Mouse (Mus musculus): ENCODE data around the gene Dagla. TPM values are rescaled to one million over a fixed set of nuclear protein-coding genes. Genes with fewer than 3 reads are reported as not detected.

Dagla gene
- total RNA-seq, 2 experiments from 2014 or later = not detected

- no peak for ATAC-seq (replicated peaks; ENCODE audit: low FRiP score, low TSS enrichment, poor library complexity, severe bottlenecking)
Observed at GRCm38 (mm10) chr19:10312072-10312471, 7.4 kb upstream of the Dagla start.

DNA sequence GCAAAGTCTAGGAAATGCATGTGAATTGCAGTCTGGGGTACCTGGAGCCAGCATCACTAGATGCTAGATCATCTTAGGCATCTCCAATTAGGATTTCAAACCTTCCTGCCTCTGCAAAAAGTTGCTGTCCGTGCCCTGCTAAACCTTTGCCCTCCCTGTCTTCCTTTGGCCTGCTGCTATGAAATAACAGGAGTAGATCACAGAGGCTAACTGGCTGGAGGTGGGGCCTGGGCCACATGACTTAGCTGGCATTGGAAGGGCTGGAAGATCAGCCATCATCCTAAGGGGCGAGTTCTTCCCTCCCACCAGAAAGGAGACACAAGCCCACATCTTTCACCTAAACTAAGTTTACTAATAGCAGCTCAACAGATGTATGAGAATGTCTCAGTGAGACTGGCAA, 4.3 kb upstream of the Dagla start:
- no peak for ATAC-seq (replicated peaks; ENCODE audit: low FRiP score, low TSS enrichment, poor library complexity, severe bottlenecking)

DNA sequence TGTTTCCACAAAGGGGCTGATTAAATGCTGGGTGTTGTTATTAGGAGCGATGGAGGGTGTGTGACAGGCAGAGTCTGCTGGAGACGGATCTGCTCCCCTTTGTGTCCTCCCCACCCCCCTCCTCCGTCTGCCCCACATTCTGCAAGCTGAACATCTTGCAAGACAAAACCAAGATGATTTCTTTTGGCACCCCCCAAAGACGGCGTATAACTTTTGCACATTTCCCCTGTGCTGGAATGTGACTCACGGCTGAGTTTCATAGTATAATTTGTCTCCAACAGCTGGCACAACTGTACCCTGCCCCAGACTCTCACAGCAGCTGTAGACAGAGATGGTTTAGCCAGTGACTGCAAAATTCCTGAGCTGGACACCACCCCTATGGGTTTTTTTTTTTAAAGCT, 3.3 kb upstream of the Dagla start:
- ATAC-seq (replicated peaks; ENCODE audit: low FRiP score, low TSS enrichment, poor library complexity, severe bottlenecking) = no peak

DNA sequence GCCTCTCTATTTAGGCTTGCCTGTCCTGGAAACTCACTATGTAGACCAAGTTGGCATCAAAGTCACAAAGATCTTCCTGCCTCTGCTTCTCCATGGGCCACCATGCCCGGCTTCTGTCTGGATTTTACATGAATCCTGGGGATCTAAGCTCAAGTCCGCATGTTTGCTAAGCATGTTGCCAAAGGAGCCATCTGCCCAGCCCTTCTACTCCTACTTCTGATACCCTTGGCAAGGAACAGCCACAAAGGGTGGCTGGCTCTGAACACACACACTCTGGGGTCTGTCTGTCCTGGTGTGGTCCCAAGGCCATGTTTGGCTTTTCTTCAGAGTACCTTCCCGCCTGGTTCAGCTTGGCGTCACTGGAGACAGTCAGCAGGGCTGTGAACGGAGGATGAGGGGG, 2.7 kb upstream of the Dagla start:
- no peak for ATAC-seq (replicated peaks; ENCODE audit: low FRiP score, low TSS enrichment, poor library complexity, severe bottlenecking)

DNA sequence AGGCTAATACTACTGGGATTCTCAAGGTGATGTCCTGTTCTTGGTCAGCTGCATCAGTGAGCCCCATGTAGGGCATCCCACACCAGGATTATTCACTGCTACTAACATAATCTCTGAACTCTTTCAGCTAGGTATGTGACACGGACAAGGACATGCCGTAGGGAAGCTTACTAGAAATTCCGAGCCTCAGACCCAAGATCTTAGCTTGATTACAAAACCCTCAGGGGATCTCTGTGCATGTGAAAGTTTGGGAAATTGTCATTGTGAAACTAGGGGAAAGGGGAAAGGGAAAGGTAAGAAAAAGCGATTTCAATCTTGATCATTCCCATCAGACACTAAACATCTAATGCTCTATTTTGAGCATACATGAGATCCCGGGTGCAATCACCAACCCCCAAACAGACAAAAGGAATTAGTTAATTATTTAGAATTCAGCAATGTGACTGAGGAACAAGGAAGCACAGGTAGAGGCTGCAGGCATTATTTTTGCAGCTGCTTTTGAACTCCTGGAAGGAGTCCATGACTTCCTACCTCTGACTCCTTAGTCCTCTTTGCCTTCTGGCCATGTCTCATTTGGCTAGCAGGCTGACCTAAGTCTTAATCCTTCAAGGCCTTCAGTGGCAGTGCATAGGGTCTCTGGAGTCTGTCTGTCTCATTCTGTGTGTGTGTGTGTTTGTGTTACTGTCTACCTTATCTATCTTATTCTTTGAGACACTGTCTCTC, 2.0 kb upstream of the Dagla start:
- ATAC-seq (replicated peaks; ENCODE audit: low FRiP score, low TSS enrichment, poor library complexity, severe bottlenecking) = no peak

DNA sequence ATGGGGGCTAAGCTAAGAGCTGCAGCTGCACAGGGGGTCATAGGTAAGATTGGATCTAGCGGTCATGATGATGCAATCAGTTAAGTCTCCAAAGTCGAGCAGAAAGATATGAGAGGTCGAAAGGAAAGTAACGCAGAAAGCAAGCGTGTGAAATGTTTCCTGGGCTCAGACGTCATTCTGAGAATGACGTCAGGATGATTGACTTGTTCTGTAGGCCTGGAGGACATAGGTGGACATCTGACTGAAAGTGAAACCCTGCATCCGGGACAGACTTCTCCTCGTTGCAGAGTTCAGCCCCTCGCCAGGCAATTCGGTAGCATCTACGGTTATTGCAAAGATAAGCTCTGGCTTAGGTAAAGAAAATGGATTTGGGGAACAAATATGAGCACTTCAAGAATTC, 963 bp upstream of the Dagla start:
- no peak for ATAC-seq (replicated peaks; ENCODE audit: low FRiP score, low TSS enrichment, poor library complexity, severe bottlenecking)

DNA sequence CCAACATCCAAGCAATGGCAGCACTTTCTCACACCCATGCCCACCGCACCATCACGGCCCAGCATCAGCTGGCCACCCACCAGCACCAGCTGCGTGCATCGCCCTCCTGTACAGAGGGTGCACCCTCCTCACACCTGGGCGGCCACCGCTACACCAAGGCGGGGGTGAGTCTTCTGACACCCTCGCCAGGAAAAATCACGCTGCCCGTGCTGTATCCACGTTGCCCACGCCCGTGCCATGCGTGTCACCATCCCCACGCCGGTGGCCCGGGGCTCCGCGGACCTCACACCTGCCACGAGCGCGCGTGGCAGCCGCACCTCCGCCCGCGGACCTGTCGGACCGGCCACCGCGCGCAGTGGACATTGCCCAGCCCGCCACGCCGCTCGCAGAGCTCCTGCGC, 282 bp downstream of the Dagla start:
- ATAC-seq (replicated peaks; ENCODE audit: low FRiP score, low TSS enrichment, poor library complexity, severe bottlenecking) = no peak

GRCm38 (mm10) chr19:10302852-10303251, 1.8 kb downstream of the Dagla start:
- ATAC-seq (replicated peaks; ENCODE audit: low FRiP score, low TSS enrichment, poor library complexity, severe bottlenecking) = no peak

DNA sequence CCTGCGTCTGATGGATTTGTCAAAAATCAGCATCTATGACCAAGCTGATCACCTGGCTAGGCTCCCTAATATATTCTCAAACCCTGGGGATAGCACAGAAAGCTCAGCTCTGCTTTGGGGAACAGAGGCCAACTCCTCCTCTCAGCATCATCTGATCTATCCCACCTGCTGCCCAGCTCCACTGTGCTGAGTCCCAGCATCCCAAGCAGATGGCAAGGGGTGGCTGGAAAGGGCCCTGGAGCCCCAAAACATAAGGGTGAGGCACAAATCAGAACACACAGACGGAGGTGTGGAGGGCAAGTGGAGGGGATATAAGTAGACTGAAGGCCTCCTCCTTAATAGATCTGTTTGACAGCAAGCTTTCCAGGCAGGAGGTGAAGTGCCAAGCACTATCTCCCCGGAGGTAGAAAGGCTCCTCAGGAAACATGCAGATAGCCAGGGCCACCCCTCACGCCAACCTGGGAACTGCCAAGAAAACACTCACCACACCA, 2.8 kb downstream of the Dagla start:
- ATAC-seq (replicated peaks; ENCODE audit: low FRiP score, low TSS enrichment, poor library complexity, severe bottlenecking) = no peak

- ATAC-seq (replicated peaks; ENCODE audit: low FRiP score, low TSS enrichment, poor library complexity, severe bottlenecking) = no peak
Observed at GRCm38 (mm10) chr19:10301263-10301662, 3.4 kb downstream of the Dagla start.

- no peak for ATAC-seq (replicated peaks; ENCODE audit: low FRiP score, low TSS enrichment, poor library complexity, severe bottlenecking)
Observed at GRCm38 (mm10) chr19:10300809-10301208, 3.9 kb downstream of the Dagla start.

- no peak for ATAC-seq (replicated peaks; ENCODE audit: low FRiP score, low TSS enrichment, poor library complexity, severe bottlenecking)
Observed at GRCm38 (mm10) chr19:10298268-10298667, 6.4 kb downstream of the Dagla start.

DNA sequence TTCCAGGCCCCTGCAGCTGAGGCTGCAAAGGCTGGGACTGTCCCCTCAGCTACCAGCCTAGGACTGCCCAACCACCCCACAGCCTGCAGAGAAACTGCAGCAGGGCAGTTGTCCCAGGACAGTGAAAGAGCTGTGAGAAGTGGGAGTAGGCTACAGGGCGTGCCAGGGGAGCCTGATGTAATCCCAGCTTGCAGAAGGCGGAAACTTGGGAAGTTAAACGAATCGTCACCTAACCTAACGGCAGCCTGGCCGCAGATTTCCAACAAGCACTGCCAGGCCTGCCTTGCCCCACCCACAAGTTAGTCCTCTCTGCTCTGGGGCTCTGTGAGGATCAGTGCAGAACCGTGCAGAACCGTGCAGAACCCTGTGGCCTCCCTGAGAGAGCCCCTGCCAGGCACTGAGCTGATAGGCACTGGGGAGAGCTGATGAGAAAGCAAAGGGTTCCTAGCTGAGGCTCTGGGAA, 7.6 kb downstream of the Dagla start:
- no peak for ATAC-seq (replicated peaks; ENCODE audit: low FRiP score, low TSS enrichment, poor library complexity, severe bottlenecking)

- no peak for ATAC-seq (replicated peaks; ENCODE audit: low FRiP score, low TSS enrichment, poor library complexity, severe bottlenecking)
Observed at GRCm38 (mm10) chr19:10296306-10296705, 8.4 kb downstream of the Dagla start.

- ATAC-seq (replicated peaks; ENCODE audit: low FRiP score, low TSS enrichment, poor library complexity, severe bottlenecking) = no peak
Observed at GRCm38 (mm10) chr19:10294631-10295562, 9.8 kb downstream of the Dagla start.

DNA sequence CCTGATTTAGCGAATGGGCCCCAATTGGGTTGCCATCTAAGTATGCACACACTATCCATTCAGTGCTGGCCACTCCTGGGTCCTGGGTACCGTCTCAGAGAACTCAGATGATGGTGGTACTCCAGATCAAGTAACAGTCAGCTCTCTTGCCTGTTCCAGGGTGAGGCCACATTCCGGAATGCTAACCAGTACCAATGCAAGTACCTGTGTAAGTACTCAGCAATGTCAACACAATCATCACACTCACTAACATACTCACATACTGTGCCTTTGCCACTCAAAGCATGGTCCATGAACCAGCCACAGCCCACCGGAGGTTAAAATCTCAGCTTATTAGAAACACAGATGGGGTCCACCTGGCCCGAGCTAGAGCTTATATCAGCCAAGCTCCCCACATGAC, 10.7 kb downstream of the Dagla start:
- no peak for ATAC-seq (replicated peaks; ENCODE audit: low FRiP score, low TSS enrichment, poor library complexity, severe bottlenecking)

GRCm38 (mm10) chr19:10291896-10292490, 12.7 kb downstream of the Dagla start:
- no peak for ATAC-seq (replicated peaks; ENCODE audit: low FRiP score, low TSS enrichment, poor library complexity, severe bottlenecking)

GRCm38 (mm10) chr19:10290153-10290945, 14.3 kb downstream of the Dagla start:
- no peak for ATAC-seq (replicated peaks; ENCODE audit: low FRiP score, low TSS enrichment, poor library complexity, severe bottlenecking)

- no peak for ATAC-seq (replicated peaks; ENCODE audit: low FRiP score, low TSS enrichment, poor library complexity, severe bottlenecking)
Observed at GRCm38 (mm10) chr19:10289609-10290150, 15.0 kb downstream of the Dagla start.
